Mouse (Mus musculus): ENCODE data around the gene Elmsan1. TPM values are rescaled to one million over a fixed set of nuclear protein-coding genes. Genes with fewer than 3 reads are reported as not detected.
A peak's percentile ranks its signal among the peaks of the same experiment; 100 is the strongest.

The Elmsan1 gene
- polyA plus RNA-seq, 1 experiment from 2014 or later, result 9.0 TPM

DNA sequence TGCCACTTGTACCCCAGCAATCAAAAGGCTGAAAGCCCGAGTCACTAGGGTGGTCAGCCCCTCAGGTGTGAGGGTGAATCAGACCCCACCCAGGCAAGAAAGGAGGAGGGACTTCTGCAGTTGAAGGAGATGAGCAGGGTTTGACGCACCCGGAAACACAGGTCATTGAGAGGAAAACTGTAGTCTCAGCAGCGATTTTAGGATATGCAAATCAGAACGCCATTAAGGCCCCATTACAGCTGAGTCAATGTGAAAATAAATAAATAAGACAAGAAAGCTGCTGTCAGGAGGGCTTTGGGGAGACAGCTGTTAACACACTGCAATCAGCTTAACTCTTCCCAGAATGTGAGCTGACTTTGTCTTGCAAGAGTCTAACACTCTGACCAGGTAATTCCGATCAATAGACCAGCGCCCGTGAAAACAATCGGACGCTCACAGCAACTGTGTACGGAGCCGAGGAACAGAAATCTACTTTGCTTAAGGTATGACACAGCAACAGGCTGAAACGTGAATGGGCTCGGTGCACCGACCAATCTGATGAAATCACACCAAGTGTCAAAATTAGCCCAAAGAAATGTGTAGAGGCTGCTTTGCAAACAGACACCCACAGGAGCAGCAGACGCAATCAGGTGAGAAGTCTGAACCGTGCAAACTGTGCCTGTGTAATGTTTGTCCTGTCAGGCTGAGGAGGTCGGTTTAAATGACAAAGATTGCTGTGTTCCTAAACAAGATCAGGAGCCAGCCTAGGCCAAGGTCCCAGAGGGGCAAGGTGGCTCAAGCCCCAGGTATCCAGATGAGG, 16.8 kb downstream of the Elmsan1 start:
- H3K27ac ChIP-seq, result no peak overlapping the region
- no peaks in the 10 kb centered on the region for H3K9me3 ChIP-seq
- H3K36me3 ChIP-seq, result no peaks in the 10 kb centered on the region
- WGBS, result 76% methylated on average over 18 of the region's 18 CpGs
- H3K4me1 ChIP-seq, result peaks cover 33% of the 10 kb centered on the region
- H3K4me2 ChIP-seq (replicated peaks), result no peak overlapping the region
- H3K27me3 ChIP-seq, result no peaks in the 10 kb centered on the region
- ATAC-seq (ENCODE audit: insufficient number of reproducible peaks, insufficient read depth, low FRiP score, low TSS enrichment), result no peak
- H3K4me3 ChIP-seq, result no peak overlapping the region
- H3K9ac ChIP-seq, result peak overlapping the region; percentile 21; the same call in 1 of the 2 replicates

DNA sequence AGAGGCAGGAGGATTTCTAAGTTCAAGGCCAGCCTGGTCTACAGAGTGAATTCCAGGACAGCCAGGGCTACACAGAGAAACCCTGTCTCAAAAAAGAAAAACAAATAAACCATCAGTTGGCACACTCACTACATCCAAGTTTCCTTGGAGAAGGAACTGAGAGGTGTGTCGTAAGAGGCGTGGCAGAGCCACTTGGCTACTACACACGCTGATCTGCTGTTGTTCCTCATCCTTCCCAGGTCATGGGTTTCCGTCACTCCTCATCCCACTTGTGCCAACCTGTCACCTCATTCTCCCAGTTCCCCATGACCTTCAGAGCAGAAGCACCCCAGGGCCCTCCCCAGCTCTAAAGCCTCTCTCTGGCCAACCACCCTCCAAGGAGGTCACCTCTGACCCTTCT, 17.5 kb downstream of the Elmsan1 start:
- Histone ChIP-seq H3K27ac (no peak overlapping the region), H3K27me3 (no peaks in the 10 kb centered on the region), H3K36me3 (no peaks in the 10 kb centered on the region), H3K4me1 (peaks cover 29% of the 10 kb centered on the region), H3K9me3 (no peaks in the 10 kb centered on the region), H3K9ac (peak overlapping the region; percentile 21; the same call in 1 of the 2 replicates), H3K4me3 (no peak overlapping the region), H3K4me2 (replicated peaks) (no peak overlapping the region)
- WGBS, result 88% methylated on average over 4 of the region's 4 CpGs
- ATAC-seq (ENCODE audit: insufficient number of reproducible peaks, insufficient read depth, low FRiP score, low TSS enrichment), result no peak

DNA sequence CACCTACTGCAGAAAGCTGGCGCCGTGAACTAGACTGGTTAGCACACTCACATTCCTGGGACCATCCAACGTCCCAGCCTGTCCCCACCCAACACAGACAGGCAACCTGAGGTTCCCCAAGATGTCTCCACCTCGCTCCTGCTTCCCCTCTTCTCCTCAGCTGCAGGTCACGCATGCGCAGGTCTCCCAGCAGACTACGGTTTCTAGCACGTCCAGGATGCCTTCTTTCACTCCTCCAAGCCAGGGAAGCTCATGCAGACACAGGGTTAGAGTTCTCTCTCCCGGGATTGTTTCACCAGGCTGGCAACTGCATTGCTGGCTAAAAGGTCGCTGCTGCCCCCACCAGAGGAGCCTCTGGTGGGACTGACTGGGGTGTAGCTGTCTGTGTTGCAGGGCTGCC, 19.8 kb downstream of the Elmsan1 start:
- peaks cover 44% of the 10 kb centered on the region for H3K4me1 ChIP-seq

DNA sequence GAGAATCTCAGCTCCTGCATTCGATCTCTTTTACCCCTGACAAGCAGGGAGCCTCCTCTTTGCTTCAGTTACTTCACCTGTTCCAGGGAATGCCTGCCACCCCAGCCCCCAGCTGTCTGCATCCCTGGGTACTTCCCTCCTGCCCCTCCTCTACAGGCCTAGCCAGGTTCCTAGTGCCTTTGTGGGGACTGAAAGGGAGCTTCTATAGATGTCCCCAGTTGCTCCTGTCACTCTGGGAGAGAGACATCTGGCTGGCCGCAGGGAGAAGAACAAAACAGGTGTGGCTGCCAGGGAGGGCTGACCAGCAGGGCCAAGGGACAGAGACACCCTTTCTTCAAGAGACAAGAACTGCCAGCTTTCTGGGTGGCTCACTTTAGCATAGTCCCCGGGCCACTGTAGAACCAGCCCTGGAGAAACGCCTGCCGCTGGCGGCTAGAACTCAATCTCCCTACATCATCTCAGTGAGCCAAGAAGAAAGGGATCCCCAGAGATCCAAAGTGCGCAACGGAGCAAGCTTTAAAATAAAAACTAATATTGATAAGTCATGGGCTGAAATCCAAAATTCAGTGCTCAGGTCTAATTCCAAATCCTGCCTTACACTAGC, 20.5 kb downstream of the Elmsan1 start:
- WGBS, result 56% methylated on average over 8 of the region's 8 CpGs
- H3K4me3 ChIP-seq, result no peak overlapping the region
- no peak overlapping the region for H3K9ac ChIP-seq
- no peak overlapping the region for H3K4me2 ChIP-seq (replicated peaks)
- H3K27me3 ChIP-seq, result no peaks in the 10 kb centered on the region
- peaks cover 43% of the 10 kb centered on the region for H3K4me1 ChIP-seq
- H3K27ac ChIP-seq, result no peak overlapping the region
- no peaks in the 10 kb centered on the region for H3K36me3 ChIP-seq
- ATAC-seq (ENCODE audit: insufficient number of reproducible peaks, insufficient read depth, low FRiP score, low TSS enrichment), result no peak
- no peaks in the 10 kb centered on the region for H3K9me3 ChIP-seq

More for the DNA sequence above, 19.8 kb downstream of the Elmsan1 start:
- 73% methylated on average over 10 of the region's 10 CpGs for WGBS
- H3K36me3 ChIP-seq, result no peaks in the 10 kb centered on the region
- no peak overlapping the region for H3K27ac ChIP-seq
- ATAC-seq (ENCODE audit: insufficient number of reproducible peaks, insufficient read depth, low FRiP score, low TSS enrichment), result no peak
- H3K27me3 ChIP-seq, result no peaks in the 10 kb centered on the region
- H3K4me2 ChIP-seq (replicated peaks), result no peak overlapping the region
- no peaks in the 10 kb centered on the region for H3K9me3 ChIP-seq
- no peak overlapping the region for H3K4me3 ChIP-seq
- no peak overlapping the region for H3K9ac ChIP-seq

DNA sequence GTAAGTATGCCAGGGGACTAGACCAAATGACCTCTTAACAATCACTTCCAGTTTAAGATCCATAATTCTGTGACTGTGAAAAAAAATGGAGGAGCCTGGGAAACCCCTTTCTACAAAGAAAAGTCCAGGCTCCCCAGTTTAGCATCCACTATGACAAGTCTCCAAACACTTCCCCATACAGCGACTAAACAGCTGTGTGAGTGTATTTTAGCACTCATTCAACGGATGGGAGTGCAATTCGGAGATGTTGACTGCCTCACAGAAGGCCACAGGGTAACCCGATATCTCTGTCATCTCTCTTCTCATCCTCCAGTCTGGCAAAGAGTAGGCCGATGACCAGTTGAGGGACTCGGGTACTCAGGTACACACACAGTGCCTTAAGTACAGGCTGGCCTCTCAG, 23.5 kb downstream of the Elmsan1 start:
- Histone ChIP-seq H3K27ac (no peak overlapping the region), H3K4me2 (replicated peaks) (no peak overlapping the region), H3K36me3 (no peaks in the 10 kb centered on the region), H3K4me1 (peaks cover 56% of the 10 kb centered on the region), H3K4me3 (no peak overlapping the region), H3K9me3 (no peaks in the 10 kb centered on the region), H3K9ac (no peak overlapping the region), H3K27me3 (no peaks in the 10 kb centered on the region)
- WGBS, result 37% methylated on average over 6 of the region's 6 CpGs
- no peak for ATAC-seq (ENCODE audit: insufficient number of reproducible peaks, insufficient read depth, low FRiP score, low TSS enrichment)

DNA sequence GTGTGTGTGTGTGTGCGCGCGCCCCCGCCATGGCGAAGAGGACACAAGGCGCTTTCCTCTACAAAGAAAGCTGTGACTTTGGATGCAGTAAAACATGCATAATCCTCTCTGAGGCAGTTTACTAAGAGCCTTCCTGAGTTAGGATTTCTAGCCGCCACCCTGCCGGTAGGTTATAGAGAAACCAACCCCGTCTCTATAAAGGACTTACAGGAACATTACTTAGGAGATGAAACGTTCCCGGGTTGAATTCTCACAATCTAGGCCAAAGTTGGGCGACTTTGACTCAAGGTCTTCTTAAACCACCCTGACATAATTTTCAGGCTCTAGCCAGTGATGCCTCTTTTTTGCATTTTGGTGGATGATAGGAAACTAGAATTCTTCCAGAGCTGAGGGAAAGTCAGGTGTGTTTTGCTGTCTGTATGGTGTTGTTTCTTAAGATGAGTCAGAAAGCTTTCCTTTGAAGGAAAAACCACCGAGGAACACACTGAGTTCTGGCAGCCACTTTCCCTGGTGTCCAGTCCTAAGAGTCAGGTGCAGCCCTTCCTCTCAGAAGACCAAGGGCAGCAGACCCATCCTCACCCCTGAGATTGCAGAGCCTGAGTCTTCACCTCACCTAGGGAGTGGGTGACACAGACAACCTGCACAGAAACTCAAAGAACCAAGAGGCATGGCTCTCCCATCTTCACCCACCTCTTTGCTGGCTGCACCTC, 24.1 kb downstream of the Elmsan1 start:
- Histone ChIP-seq H3K27ac (peak overlapping the region; percentile 94), H3K27me3 (no peaks in the 10 kb centered on the region), H3K4me1 (peaks cover 62% of the 10 kb centered on the region), H3K36me3 (no peaks in the 10 kb centered on the region), H3K9me3 (no peaks in the 10 kb centered on the region), H3K9ac (peak overlapping the region; percentile 89), H3K4me3 (peak overlapping the region; percentile 75), H3K4me2 (replicated peaks) (peak overlapping the region; percentile 90)
- WGBS, result 5% methylated on average over 13 of the region's 13 CpGs
- no peak for ATAC-seq (ENCODE audit: insufficient number of reproducible peaks, insufficient read depth, low FRiP score, low TSS enrichment)

DNA sequence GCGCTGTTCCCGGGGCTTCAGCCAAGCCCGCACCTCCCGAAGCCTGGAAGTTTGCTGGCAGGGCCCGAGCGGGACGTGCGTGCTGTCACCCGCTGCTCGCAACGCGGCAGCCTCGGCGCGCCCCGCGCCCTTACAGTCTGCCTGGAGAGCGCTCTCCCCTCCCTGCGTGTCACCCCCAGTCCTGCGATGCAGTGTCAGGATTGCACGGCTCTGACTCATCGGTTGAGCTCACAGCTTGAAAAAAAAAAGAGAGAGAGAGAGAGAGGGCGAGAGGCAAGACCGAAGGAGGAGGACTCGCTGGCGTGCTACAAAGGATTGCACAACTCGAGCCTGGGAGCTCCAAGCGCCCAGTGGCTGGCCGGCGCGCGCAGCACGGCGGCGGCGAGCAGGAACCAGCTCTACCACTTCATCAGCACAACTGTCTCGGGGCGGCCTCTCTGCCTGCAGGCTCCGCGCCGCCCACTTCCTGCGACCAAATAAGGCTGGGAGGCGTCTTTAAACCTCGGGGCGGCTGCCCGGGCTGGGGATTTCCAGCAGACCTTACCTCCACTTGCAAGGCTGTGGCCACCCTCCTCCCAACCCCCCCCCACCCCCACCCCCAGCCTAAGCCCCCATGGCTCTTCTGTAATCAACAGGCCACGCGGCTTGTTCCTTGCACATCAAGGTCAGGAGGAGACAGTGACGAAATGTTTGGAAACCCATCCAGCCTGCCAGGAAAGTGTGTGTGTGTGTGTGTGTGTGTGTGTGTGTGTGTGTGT, 24.9 kb downstream of the Elmsan1 start:
- H3K4me1 ChIP-seq, result peaks cover 68% of the 10 kb centered on the region

DNA sequence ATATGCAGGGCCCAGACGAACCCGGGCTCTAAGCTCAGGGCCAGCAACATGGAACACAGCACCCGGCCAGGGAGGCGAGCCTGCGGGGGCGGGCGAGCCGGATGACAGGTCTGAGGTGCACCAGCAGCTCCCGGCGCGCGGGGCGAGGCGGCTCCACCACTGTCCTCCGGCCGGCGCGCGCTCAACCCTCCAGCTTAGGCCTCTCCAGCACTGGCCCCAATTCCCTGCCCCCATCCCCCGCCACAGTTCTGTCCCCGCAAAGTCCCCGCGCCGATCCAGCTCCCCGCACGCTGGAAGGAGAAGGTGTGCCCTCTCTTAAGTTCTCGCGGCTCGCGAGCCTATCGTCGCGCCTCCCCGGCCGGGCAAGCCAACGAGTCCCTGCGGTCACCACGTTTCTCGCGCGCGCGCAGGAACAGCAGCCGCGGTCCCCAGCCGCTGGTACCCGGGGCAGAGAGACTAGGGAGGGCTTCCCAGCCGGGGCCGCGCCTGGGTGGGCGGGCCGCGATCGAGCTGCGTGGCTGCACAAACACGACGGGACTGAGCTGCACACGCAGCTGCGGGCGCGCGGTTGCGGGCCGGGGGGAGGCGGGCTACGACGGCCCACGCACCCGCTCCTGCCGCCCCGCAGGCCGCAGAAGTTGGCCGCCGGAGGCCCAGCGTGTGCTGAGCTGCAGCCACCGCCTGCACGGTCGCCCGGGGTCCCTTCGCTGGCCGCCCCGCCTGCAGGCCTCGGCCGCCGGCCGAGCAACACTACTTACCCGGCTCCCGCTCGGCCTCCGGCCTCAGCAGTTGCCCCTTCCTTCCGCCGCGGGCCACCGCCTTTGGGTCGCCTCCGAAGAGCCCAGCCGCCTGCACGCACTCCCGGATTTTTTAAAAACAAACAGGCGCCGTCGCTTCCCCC, 25.7 kb downstream of the Elmsan1 start:
- no peak for ATAC-seq (ENCODE audit: insufficient number of reproducible peaks, insufficient read depth, low FRiP score, low TSS enrichment)
- peaks cover 72% of the 10 kb centered on the region for H3K4me1 ChIP-seq
- H3K9me3 ChIP-seq, result no peaks in the 10 kb centered on the region

More for the DNA sequence above, 24.9 kb downstream of the Elmsan1 start:
- Histone ChIP-seq H3K4me3 (peak overlapping the region; percentile 75), H3K9ac (peak overlapping the region; percentile 89), H3K27ac (peak overlapping the region; percentile 94), H3K4me2 (replicated peaks) (peak overlapping the region; percentile 90), H3K27me3 (no peaks in the 10 kb centered on the region), H3K36me3 (no peaks in the 10 kb centered on the region), H3K9me3 (no peaks in the 10 kb centered on the region)
- peak; percentile 80 for ATAC-seq (ENCODE audit: insufficient number of reproducible peaks, insufficient read depth, low FRiP score, low TSS enrichment)
- under 1% methylated on average over 49 of the region's 49 CpGs for WGBS

DNA sequence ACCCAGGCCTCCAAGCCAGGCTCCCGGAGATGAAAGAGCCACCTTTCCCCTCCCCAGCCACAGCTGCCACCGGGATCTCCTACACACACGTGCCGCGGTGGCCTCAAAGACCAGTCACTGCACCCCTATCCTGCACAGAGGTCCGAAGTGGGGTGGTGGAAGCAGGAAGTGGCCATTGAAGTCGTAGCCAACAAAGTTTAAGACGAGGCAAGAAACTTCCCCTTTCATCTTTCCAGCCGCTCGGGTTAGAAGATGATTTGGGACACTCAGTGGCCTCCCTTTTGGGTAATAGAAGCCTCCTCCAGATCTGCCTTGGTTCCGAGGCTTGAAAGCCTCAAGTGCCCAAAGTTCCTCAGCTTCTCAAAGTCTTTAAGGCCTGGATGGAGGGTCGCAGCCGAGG, 26.4 kb downstream of the Elmsan1 start:
- Histone ChIP-seq H3K9me3 (no peaks in the 10 kb centered on the region), H3K27me3 (no peaks in the 10 kb centered on the region), H3K4me3 (peak overlapping the region; percentile 75), H3K4me1 (peaks cover 76% of the 10 kb centered on the region), H3K4me2 (replicated peaks) (peak overlapping the region; percentile 90), H3K27ac (0 out of 2 replicates have a peak overlapping the region, but pooled peaks have one; percentile 94), H3K9ac (peak overlapping the region; percentile 89), H3K36me3 (no peaks in the 10 kb centered on the region)
- no peak for ATAC-seq (ENCODE audit: insufficient number of reproducible peaks, insufficient read depth, low FRiP score, low TSS enrichment)
- 1% methylated on average over 13 of the region's 13 CpGs for WGBS

More for the DNA sequence above, 25.7 kb downstream of the Elmsan1 start:
- Histone ChIP-seq H3K27me3 (no peaks in the 10 kb centered on the region), H3K9ac (peak overlapping the region; percentile 89), H3K4me3 (peak overlapping the region; percentile 75), H3K36me3 (no peaks in the 10 kb centered on the region), H3K27ac (peak overlapping the region; percentile 94), H3K4me2 (replicated peaks) (peak overlapping the region; percentile 90)
- WGBS, result under 1% methylated on average over 101 of the region's 102 CpGs

DNA sequence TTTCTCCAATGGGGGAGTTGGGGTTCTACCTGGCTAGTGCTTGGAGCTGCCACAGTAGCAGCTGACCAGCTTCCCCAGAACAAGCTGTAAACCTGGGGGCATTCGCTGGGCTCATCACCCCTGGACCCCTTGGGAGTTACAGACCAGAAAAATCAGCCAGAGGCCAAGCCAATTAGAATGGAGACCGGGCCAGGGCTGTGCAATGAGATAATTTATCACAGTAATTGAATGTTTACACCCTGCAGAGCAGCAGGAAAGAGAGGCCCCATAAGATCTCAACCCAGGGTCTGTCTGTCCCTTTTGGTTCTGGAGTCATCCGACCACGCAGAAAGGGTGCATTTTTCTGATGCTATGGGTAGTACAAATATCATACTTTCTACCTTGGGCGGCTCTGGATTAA, 26.9 kb downstream of the Elmsan1 start:
- Histone ChIP-seq H3K27me3 (no peaks in the 10 kb centered on the region), H3K9me3 (no peaks in the 10 kb centered on the region), H3K27ac (no peak overlapping the region), H3K9ac (peak overlapping the region; percentile 89), H3K4me1 (peaks cover 80% of the 10 kb centered on the region), H3K4me2 (replicated peaks) (peak overlapping the region; percentile 90), H3K4me3 (peak overlapping the region; percentile 75), H3K36me3 (peaks cover 2% of the 10 kb centered on the region; the same call in 1 of the 2 replicates)
- 16% methylated on average over 5 of the region's 5 CpGs for WGBS
- no peak for ATAC-seq (ENCODE audit: insufficient number of reproducible peaks, insufficient read depth, low FRiP score, low TSS enrichment)
